In the genomic region with DNA sequence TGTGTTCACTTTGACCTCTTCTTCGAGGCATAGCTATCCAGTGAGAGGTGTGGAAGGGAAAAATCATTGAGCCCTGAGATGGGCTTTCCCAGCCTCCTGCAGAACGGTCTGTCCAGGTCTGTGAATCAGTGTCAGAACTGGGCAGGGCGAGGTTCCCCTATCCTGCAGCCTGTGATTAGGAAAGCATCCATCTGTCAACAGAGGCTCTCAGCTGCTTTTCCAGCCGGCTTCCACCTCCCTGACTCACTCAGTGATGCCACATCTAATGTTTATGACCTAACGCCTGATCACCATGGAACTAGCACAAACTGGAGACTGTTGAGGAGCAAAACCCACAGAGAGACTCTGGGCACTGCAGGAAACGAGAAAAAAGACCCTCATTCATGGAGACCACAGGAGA, we compare ENCODE assay signal across 9 mouse cellular contexts.
DNase-seq lines count a peak whose midpoint lies in the region; ATAC-seq and TF ChIP-seq lines count a peak whose summit lies in the region.
"Had no signal": no experiment of that assay in that cellular context is flagged by ENCODE, and none has a peak within 500 bp of the region (broad histone marks: within the 10 kb centered on the region; RNA-seq: fewer than 3 reads in every experiment).

No protein-coding gene starts in this region.

- H3K4me2 ChIP-seq in heart, embryonic 11.5 days = no peak overlapping the region
- no peak overlapping the region for H3K4me2 ChIP-seq in stomach, postnatal 0 days (replicated peaks; ENCODE audit: low read depth)
- no peak overlapping the region for H3K4me2 ChIP-seq in forebrain, embryonic 15.5 days (replicated peaks)
- H3K4me2 ChIP-seq: liver, embryonic 11.5 days had no signal

- no peak overlapping the region for H3K4me3 ChIP-seq in heart, embryonic 11.5 days (ENCODE audit: low read depth, low read length)
- H3K4me3 ChIP-seq in stomach, postnatal 0 days (ENCODE audit: low read depth, low read length) = no peak overlapping the region
- no peak overlapping the region for H3K4me3 ChIP-seq in forebrain, embryonic 15.5 days

- no peak for TF ChIP-seq EP300 in stomach, postnatal 0 days (optimal IDR thresholded peaks at IDR 0.05)

- no peaks in the 10 kb centered on the region for H3K9me3 ChIP-seq in heart, embryonic 11.5 days (replicated peaks; ENCODE audit: control insufficient read depth, low read length)
- H3K9me3 ChIP-seq in stomach, postnatal 0 days (ENCODE audit: control insufficient read depth, low read length) = no peaks in the 10 kb centered on the region
- H3K9me3 ChIP-seq in forebrain, embryonic 15.5 days = no peaks in the 10 kb centered on the region

- peaks cover 27% of the 10 kb centered on the region for H3K4me1 ChIP-seq in heart, embryonic 11.5 days (ENCODE audit: control insufficient read depth, insufficient read depth, low read length)
- no peaks in the 10 kb centered on the region; the same call in none of the 2 replicates for H3K4me1 ChIP-seq in stomach, postnatal 0 days (replicated peaks; ENCODE audit: control insufficient read depth, insufficient read depth)
- no peaks in the 10 kb centered on the region for H3K4me1 ChIP-seq in forebrain, embryonic 15.5 days

- WGBS in heart, embryonic 11.5 days (ENCODE audit: insufficient replicate concordance) = 22% methylated on average over 6 of the region's 6 CpGs
- WGBS in stomach, postnatal 0 days = 40% methylated on average over 6 of the region's 6 CpGs
- 82% methylated on average over 6 of the region's 6 CpGs for WGBS in forebrain, embryonic 15.5 days

- H3K27ac ChIP-seq in heart, embryonic 11.5 days (ENCODE audit: low read depth, low read length) = peak overlapping the region; percentile 7; the same call in 1 of the 2 replicates
- H3K27ac ChIP-seq in stomach, postnatal 0 days (replicated peaks) = peak overlapping the region; percentile 88
- no peak overlapping the region for H3K27ac ChIP-seq in forebrain, embryonic 15.5 days (replicated peaks)

- no peak overlapping the region for H3K9ac ChIP-seq in heart, embryonic 11.5 days (ENCODE audit: low read depth, low read length)
- no peak overlapping the region for H3K9ac ChIP-seq in stomach, postnatal 0 days (ENCODE audit: low read length)
- no peak overlapping the region for H3K9ac ChIP-seq in forebrain, embryonic 15.5 days (replicated peaks)

- DNase-seq in urinary bladder, postnatal 14 days (ENCODE audit: low spot score) = peak; percentile 42
- DNase-seq in urinary bladder, adult 2 months (ENCODE audit: low spot score) = no peak
- peak; percentile 14 to 37 for DNase-seq in kidney, postnatal 4 days
- DNase-seq in stomach, postnatal 0 days (ENCODE audit: low spot score) = peak; percentile 19
- DNase-seq in ovary, postnatal 14 days (ENCODE audit: low spot score) = no peak

- no peak for ATAC-seq in heart, embryonic 11.5 days (replicated peaks; ENCODE audit: insufficient number of reproducible peaks, low FRiP score, low TSS enrichment)
- peak; percentile 61 for ATAC-seq in stomach, postnatal 0 days (ENCODE audit: low FRiP score, low TSS enrichment)
- ATAC-seq in forebrain, embryonic 15.5 days (replicated peaks) = no peak
- ATAC-seq: midbrain, embryonic 16.5 days had no signal

- H3K27me3 ChIP-seq in heart, embryonic 11.5 days (ENCODE audit: control insufficient read depth, insufficient read depth, low read length) = no peaks in the 10 kb centered on the region
- H3K27me3 ChIP-seq in stomach, postnatal 0 days (ENCODE audit: control insufficient read depth, insufficient read depth, low read length) = no peaks in the 10 kb centered on the region
- no peaks in the 10 kb centered on the region for H3K27me3 ChIP-seq in forebrain, embryonic 15.5 days

- TF ChIP-seq CTCF in stomach, postnatal 0 days (IDR thresholded peaks at IDR 0.05; ENCODE audit: low read depth) = no peak

- H3K36me3 ChIP-seq in heart, embryonic 11.5 days (ENCODE audit: control insufficient read depth, insufficient read depth, low read length) = no peaks in the 10 kb centered on the region
- H3K36me3 ChIP-seq in stomach, postnatal 0 days (ENCODE audit: control insufficient read depth, insufficient read depth, low read length) = no peaks in the 10 kb centered on the region
- H3K36me3 ChIP-seq in forebrain, embryonic 15.5 days = no peaks in the 10 kb centered on the region

Comparison
In these comparisons a context has a peak if more than half of its experiments do, and no peak if none do; other contexts are left out.
1. DNase-seq: peak in urinary bladder, postnatal 14 days (single experiment), kidney, postnatal 4 days (2 of 2) and stomach, postnatal 0 days (single experiment); none in urinary bladder, adult 2 months (single experiment) and ovary, postnatal 14 days (single experiment).